Mouse (Mus musculus) brain, embryonic 14.5 days (tissue): ENCODE data around the gene Nbr1.

Experiments used
- CTCF ChIP-seq: fragments of 200-500 bp; IDR thresholded peaks from 2 replicates; pipeline ENCODE4 v1.5.1; 2012; ENCODE audit warnings: inconsistent platforms, mild to moderate bottlenecking, moderate library complexity, borderline replicate concordance; ENCODE audit not compliant: insufficient read depth, insufficient read length; ENCODE audit errors: extremely low read depth
- POLR2A ChIP-seq: fragments of 200-500 bp; IDR thresholded peaks from 2 replicates; pipeline ENCODE4 v1.6.1; 2012; ENCODE audit warnings: mild to moderate bottlenecking, inconsistent platforms, borderline replicate concordance; ENCODE audit not compliant: poor library complexity, insufficient read depth, insufficient read length, severe bottlenecking; ENCODE audit errors: extremely low read depth

- TF ChIP-seq CTCF (no peak), POLR2A (no peak)
Measured at GRCm38 (mm10) chr11:101582054-101583035, 30.4 kb downstream of the Nbr1 start, which contains the start of gene Tmem106a.
